Mouse (Mus musculus) G1E (cell line): ENCODE results near the gene Fut1.

Experiments
- CTCF ChIP-seq: IDR thresholded peaks from 2 replicates; pipeline ENCODE4 v1.5.1; 2012; ENCODE audit warnings: low read depth, low read length, inconsistent platforms, mixed read lengths
- GATA1 ChIP-seq: IDR thresholded peaks from 2 replicates; pipeline ENCODE4 v1.6.1; 2012; ENCODE audit warnings: borderline replicate concordance, low read length, inconsistent platforms, mixed read lengths
- GATA2 ChIP-seq: IDR thresholded peaks from 2 replicates; pipeline ENCODE4 v1.6.1; 2012; ENCODE audit warnings: low read depth, low read length, inconsistent platforms, borderline replicate concordance
- POLR2AphosphoS5 ChIP-seq: IDR thresholded peaks from 2 replicates; pipeline ENCODE4 v1.6.1; 2012; ENCODE audit warnings: low read depth, low read length, inconsistent platforms; ENCODE audit not compliant: insufficient replicate concordance
- TAL1 ChIP-seq: conservative IDR thresholded peaks from 2 replicates; pipeline ENCODE4 v1.6.1; 2012; ENCODE audit warnings: low read depth, low read length, inconsistent platforms, mixed read lengths

- no peak for TF ChIP-seq CTCF
- no peak for TF ChIP-seq TAL1
- TF ChIP-seq GATA2: no peak
- TF ChIP-seq POLR2AphosphoS5: no peak
- no peak for TF ChIP-seq GATA1
Observed at GRCm38 (mm10) chr7:45634946-45635681, 18.0 kb downstream of the Fut1 start.
